8 mouse cellular contexts compared by ENCODE assay signal in genomic region chr7:12966104-12966845, GRCm38 (mm10). TPM values are rescaled to one million over a fixed set of nuclear protein-coding genes. Genes with fewer than 3 reads are reported as not detected.
DNase-seq lines count a peak whose midpoint lies in the region; ATAC-seq and TF ChIP-seq lines count a peak whose summit lies in the region.

No protein-coding gene starts in this region.

- H3K4me2 ChIP-seq in intestine, embryonic 14.5 days (ENCODE audit: low read length) = peak overlapping the region; percentile 86
- peak overlapping the region; percentile 96 for H3K4me2 ChIP-seq in midbrain, postnatal 0 days (ENCODE audit: low read depth, low read length, poor library complexity, severe bottlenecking)

- TF ChIP-seq POLR2A in liver, adult 2 months (IDR thresholded peaks at IDR 0.05; ENCODE audit: extremely low read depth, insufficient read depth, low read length) = no peak

- peak overlapping the region; percentile 85 for H3K27ac ChIP-seq in intestine, embryonic 14.5 days (ENCODE audit: low read depth)
- H3K27ac ChIP-seq in liver, adult 2 months (replicated peaks; ENCODE audit: insufficient read depth, low read depth, low read length) = peak overlapping the region; percentile 78
- H3K27ac ChIP-seq in midbrain, postnatal 0 days (ENCODE audit: low read depth, low read length) = peak overlapping the region; percentile 71

- no peaks in the 10 kb centered on the region for H3K27me3 ChIP-seq in intestine, embryonic 14.5 days (replicated peaks; ENCODE audit: control insufficient read depth, insufficient read depth, low read length)
- no peaks in the 10 kb centered on the region for H3K27me3 ChIP-seq in liver, adult 2 months (ENCODE audit: control insufficient read depth, insufficient read depth, low read length)
- H3K27me3 ChIP-seq in midbrain, postnatal 0 days (ENCODE audit: insufficient read depth, low read length) = no peaks in the 10 kb centered on the region

- TF ChIP-seq CTCF in liver, adult 2 months (IDR thresholded peaks at IDR 0.05; ENCODE audit: low read depth, low read length) = no peak
- no peak for TF ChIP-seq CTCF in midbrain, postnatal 0 days (IDR thresholded peaks at IDR 0.05)

- peak overlapping the region; percentile 89 for H3K9ac ChIP-seq in intestine, embryonic 14.5 days (ENCODE audit: low read length)
- H3K9ac ChIP-seq in liver, adult 2 months (ENCODE audit: low read depth, low read length) = peak overlapping the region; percentile 71
- peak overlapping the region; percentile 87 for H3K9ac ChIP-seq in midbrain, postnatal 0 days (replicated peaks; ENCODE audit: low read length, poor library complexity, severe bottlenecking)

- ATAC-seq in intestine, embryonic 14.5 days (replicated peaks; ENCODE audit: low FRiP score, low TSS enrichment, low read depth) = peak; percentile 80
- peak; percentile 56 for ATAC-seq in midbrain, postnatal 0 days (ENCODE audit: low FRiP score)

- H3K36me3 ChIP-seq in intestine, embryonic 14.5 days (ENCODE audit: control insufficient read depth, insufficient read depth, low read length) = peaks cover 27% of the 10 kb centered on the region
- peaks cover 4% of the 10 kb centered on the region; the same call in 1 of the 2 replicates for H3K36me3 ChIP-seq in liver, adult 2 months (ENCODE audit: control insufficient read depth, insufficient read depth, low read length)
- H3K36me3 ChIP-seq in midbrain, postnatal 0 days (ENCODE audit: insufficient read depth, low read length) = peaks cover 25% of the 10 kb centered on the region

- peaks cover 14% of the 10 kb centered on the region for H3K4me1 ChIP-seq in intestine, embryonic 14.5 days (replicated peaks; ENCODE audit: control insufficient read depth, insufficient read depth, low read length)
- peaks cover 2% of the 10 kb centered on the region; the same call in 1 of the 2 replicates for H3K4me1 ChIP-seq in liver, adult 2 months (ENCODE audit: control insufficient read depth, insufficient read depth, low read length)
- H3K4me1 ChIP-seq in midbrain, postnatal 0 days (ENCODE audit: insufficient read depth, low read length) = peaks cover 7% of the 10 kb centered on the region

- peak; percentile 25 for DNase-seq in retina, postnatal 1 day
- DNase-seq in retina, embryonic 14.5 days (ENCODE audit: low spot score) = no peak
- peak; percentile 89 for DNase-seq in cerebellum, adult 9-11 months
- peak; percentile 35 to 50 for DNase-seq in frontal cortex, postnatal 14 days (ENCODE audit: low spot score in 2 of 2)
- peak; percentile 81 for DNase-seq in intestine, embryonic 14.5 days (ENCODE audit: low spot score)
- peak; percentile 76 for DNase-seq in liver, adult 2 months (ENCODE audit: extremely low read depth, low read depth, low spot score)
- DNase-seq in midbrain, postnatal 0 days (ENCODE audit: low spot score) = peak; percentile 27
- peak; percentile 82 for DNase-seq in testis, postnatal 10 days (ENCODE audit: low spot score)

- H3K9me3 ChIP-seq in intestine, embryonic 14.5 days (ENCODE audit: control insufficient read depth, low read length) = no peaks in the 10 kb centered on the region
- H3K9me3 ChIP-seq in midbrain, postnatal 0 days (ENCODE audit: low read length) = no peaks in the 10 kb centered on the region

- WGBS in intestine, embryonic 14.5 days = under 1% methylated on average over 25 of the region's 29 CpGs
- under 1% methylated on average over 29 of the region's 29 CpGs for WGBS in liver, adult 2 months
- under 1% methylated on average over 27 of the region's 29 CpGs for WGBS in midbrain, postnatal 0 days

- peak overlapping the region; percentile 89 for H3K4me3 ChIP-seq in intestine, embryonic 14.5 days (ENCODE audit: low read depth, low read length)
- peak overlapping the region; percentile 69 for H3K4me3 ChIP-seq in liver, adult 2 months (ENCODE audit: insufficient read depth, low read depth, low read length)
- peak overlapping the region; percentile 85 for H3K4me3 ChIP-seq in midbrain, postnatal 0 days (ENCODE audit: low read depth, low read length)

- H3K79me2 ChIP-seq in liver, adult 2 months (ENCODE audit: control insufficient read depth, insufficient read depth, low read length) = peaks cover 3% of the 10 kb centered on the region; the same call in 1 of the 2 replicates

RNA-seq across cellular contexts. Expression of gene Zfp324, which starts 0.6 kb away (rescaled TPM):
- 7.4 and 8.3 TPM in 2 replicates for polyA plus RNA-seq in intestine, embryonic 14.5 days (2014; fragmentation: Nextera tagmentation; extraction: Ambion mirVana)
- 3.9 and 4.1 TPM in 2 replicates for total RNA-seq in liver, adult 2 months (2014; rRNA removed)
- 3.4 and 5.2 TPM in 2 replicates for polyA plus RNA-seq in liver, adult 2 months (2012; rRNA removed)
- 31.7 and 35.4 TPM in 2 replicates for total RNA-seq in midbrain, postnatal 0 days (2014; rRNA removed)
- 7.7 and 9.0 TPM in 2 replicates for polyA plus RNA-seq in midbrain, postnatal 0 days (2015; fragmentation: Nextera tagmentation; extraction: Ambion mirVana)

RNA-seq across cellular contexts. Expression of gene Zfp446, which starts 11.4 kb away (rescaled TPM):
- 5.4 and 6.5 TPM in 2 replicates for polyA plus RNA-seq in intestine, embryonic 14.5 days (2014; fragmentation: Nextera tagmentation; extraction: Ambion mirVana)
- total RNA-seq in liver, adult 2 months (2014; rRNA removed) = 1.3 and 1.4 TPM in 2 replicates
- polyA plus RNA-seq in liver, adult 2 months (2012; rRNA removed) = 1.9 and 3.6 TPM in 2 replicates
- 11.9 and 13.0 TPM in 2 replicates for total RNA-seq in midbrain, postnatal 0 days (2014; rRNA removed)
- polyA plus RNA-seq in midbrain, postnatal 0 days (2015; fragmentation: Nextera tagmentation; extraction: Ambion mirVana) = 8.2 and 8.9 TPM in 2 replicates

RNA-seq across cellular contexts. Expression of gene Slc27a5, which starts 31.7 kb away (rescaled TPM):
- 0.38 TPM in 1 of 2 replicates, not detected in the other for polyA plus RNA-seq in intestine, embryonic 14.5 days (2014; fragmentation: Nextera tagmentation; extraction: Ambion mirVana)
- 1,289 and 1,401 TPM in 2 replicates for total RNA-seq in liver, adult 2 months (2014; rRNA removed)
- 1,497 and 1,713 TPM in 2 replicates for polyA plus RNA-seq in liver, adult 2 months (2012; rRNA removed)
- total RNA-seq in midbrain, postnatal 0 days (2014; rRNA removed) = not detected in 2 replicates
- 0.18 and 0.21 TPM in 2 replicates for polyA plus RNA-seq in midbrain, postnatal 0 days (2015; fragmentation: Nextera tagmentation; extraction: Ambion mirVana)

RNA-seq across cellular contexts. Expression of gene Trim28, which starts 32.6 kb away (rescaled TPM):
- polyA plus RNA-seq in intestine, embryonic 14.5 days (2014; fragmentation: Nextera tagmentation; extraction: Ambion mirVana) = 390 and 414 TPM in 2 replicates
- total RNA-seq in liver, adult 2 months (2014; rRNA removed) = 67.7 and 69.4 TPM in 2 replicates
- polyA plus RNA-seq in liver, adult 2 months (2012; rRNA removed) = 98.0 and 114 TPM in 2 replicates
- 467 and 650 TPM in 2 replicates for total RNA-seq in midbrain, postnatal 0 days (2014; rRNA removed)
- 187 and 190 TPM in 2 replicates for polyA plus RNA-seq in midbrain, postnatal 0 days (2015; fragmentation: Nextera tagmentation; extraction: Ambion mirVana)

RNA-seq across cellular contexts. Expression of gene Rnf225, which starts 39.1 kb away (rescaled TPM):
- polyA plus RNA-seq in intestine, embryonic 14.5 days (2014; fragmentation: Nextera tagmentation; extraction: Ambion mirVana) = 0.45 and 0.63 TPM in 2 replicates
- total RNA-seq in liver, adult 2 months (2014; rRNA removed) = 0.09 and 0.47 TPM in 2 replicates
- 0.45 and 0.65 TPM in 2 replicates for polyA plus RNA-seq in liver, adult 2 months (2012; rRNA removed)
- total RNA-seq in midbrain, postnatal 0 days (2014; rRNA removed) = 1.9 and 2.7 TPM in 2 replicates
- 1.1 and 1.2 TPM in 2 replicates for polyA plus RNA-seq in midbrain, postnatal 0 days (2015; fragmentation: Nextera tagmentation; extraction: Ambion mirVana)

Comparison
In these comparisons a context has a peak if more than half of its experiments do, and no peak if none do; other contexts are left out.
1. RNA of gene Slc27a5, which starts 31.7 kb away (polyA plus RNA-seq): 1,497 to 1,713 TPM in liver, adult 2 months; 0.18 to 0.21 TPM in midbrain, postnatal 0 days and 0.38 TPM in intestine, embryonic 14.5 days; every median in the first group is over 1,000 times any median in the second.
2. Peak in every context shown above with its lines, with median percentiles within 50 percentile points of each other: H3K27ac ChIP-seq, H3K4me3 ChIP-seq and H3K9ac ChIP-seq.